Comparison of ENCODE assay signal across 32 mouse cellular contexts in the genomic region with DNA sequence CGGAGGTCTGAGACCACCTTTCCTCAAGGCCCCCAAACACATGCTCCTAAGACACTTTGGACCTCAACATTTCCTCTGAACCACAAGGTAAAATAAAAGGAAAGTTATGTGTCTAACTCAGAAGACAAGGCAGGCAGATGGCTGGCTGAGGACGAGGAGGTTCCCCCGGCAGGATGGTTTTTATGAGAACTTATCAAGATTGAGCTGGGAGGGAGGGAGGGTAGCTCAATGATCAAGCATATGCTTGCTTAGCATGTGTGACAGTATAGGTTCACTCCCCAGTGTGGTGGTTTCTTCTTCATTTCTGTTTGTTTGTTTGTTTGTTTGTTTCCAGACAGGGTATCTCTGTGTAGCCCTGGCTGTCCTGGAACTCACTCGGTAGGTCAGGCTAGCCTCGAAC.
"Had no signal": no experiment of that assay in that cellular context is flagged by ENCODE, and none has a peak within 500 bp of the region (broad histone marks: within the 10 kb centered on the region; RNA-seq: fewer than 3 reads in every experiment).

No protein-coding gene starts in this region.

- H3K27me3 ChIP-seq: limb, embryonic 12.5 days; limb, embryonic 13.5 days; limb, embryonic 15.5 days; lung, embryonic 15.5 days; megakaryocyte, embryonic 14.5 days; midbrain, embryonic 13.5 days; midbrain, embryonic 15.5 days; neural tube, embryonic 12.5 days had no signal

- ATAC-seq: liver, embryonic 12.5 days; liver, postnatal 0 days; lung, postnatal 0 days; midbrain, embryonic 13.5 days; midbrain, embryonic 15.5 days; midbrain, embryonic 16.5 days had no signal

- H3K9me3 ChIP-seq: limb, embryonic 10.5 days; limb, embryonic 12.5 days; limb, embryonic 13.5 days; limb, embryonic 15.5 days; liver, embryonic 12.5 days; liver, embryonic 13.5 days; liver, embryonic 15.5 days; lung, embryonic 15.5 days; megakaryocyte, embryonic 14.5 days; midbrain, embryonic 10.5 days; midbrain, embryonic 12.5 days; midbrain, embryonic 13.5 days; midbrain, embryonic 15.5 days; neural tube, embryonic 12.5 days had no signal

- DNase-seq: left cerebral cortex, postnatal 4 days; liver; liver, embryonic 13.5 days; liver, postnatal 0 days; lung, adult 18-20 months; lung, adult 2 months; lung, embryonic 14.5 days; lung, postnatal 10 days; lung, postnatal 14 days; lung, postnatal 36 days; lung, postnatal 4 days; midbrain, embryonic 14.5 days had no signal

- H3K9ac ChIP-seq: limb, embryonic 12.5 days; limb, embryonic 13.5 days; limb, embryonic 15.5 days; liver, embryonic 12.5 days; liver, embryonic 13.5 days; liver, embryonic 14.5 days; liver, embryonic 15.5 days; liver, postnatal 0 days; lung, embryonic 14.5 days; lung, embryonic 15.5 days; midbrain, embryonic 12.5 days; midbrain, embryonic 13.5 days; midbrain, embryonic 15.5 days; neural tube, embryonic 12.5 days had no signal

- H3K4me3 ChIP-seq: limb, embryonic 10.5 days; limb, embryonic 12.5 days; limb, embryonic 13.5 days; limb, embryonic 15.5 days; liver, embryonic 12.5 days; liver, embryonic 13.5 days; liver, embryonic 15.5 days; lung, embryonic 15.5 days; megakaryocyte, embryonic 14.5 days; midbrain, embryonic 10.5 days; midbrain, embryonic 12.5 days; midbrain, embryonic 13.5 days; midbrain, embryonic 15.5 days; myocyte; neural tube, embryonic 12.5 days had no signal

- H3K4me2 ChIP-seq: limb, embryonic 12.5 days; limb, embryonic 13.5 days; limb, embryonic 15.5 days; liver, embryonic 11.5 days; liver, embryonic 12.5 days; liver, embryonic 13.5 days; liver, embryonic 15.5 days; lung, embryonic 14.5 days; lung, embryonic 15.5 days; midbrain, embryonic 11.5 days; midbrain, embryonic 12.5 days; midbrain, embryonic 13.5 days; midbrain, embryonic 15.5 days; neural tube, embryonic 12.5 days had no signal

- H3K27ac ChIP-seq: limb, embryonic 10.5 days; limb, embryonic 12.5 days; limb, embryonic 13.5 days; limb, embryonic 15.5 days; liver, embryonic 12.5 days; liver, embryonic 13.5 days; liver, embryonic 14.5 days; liver, embryonic 15.5 days; lung, embryonic 15.5 days; macrophage; midbrain, embryonic 10.5 days; midbrain, embryonic 12.5 days; midbrain, embryonic 13.5 days; midbrain, embryonic 15.5 days; neural tube, embryonic 12.5 days had no signal

- H3K36me3 ChIP-seq: limb, embryonic 15.5 days; liver, embryonic 12.5 days; liver, embryonic 13.5 days; liver, embryonic 15.5 days; midbrain, embryonic 12.5 days; midbrain, embryonic 13.5 days; midbrain, embryonic 15.5 days had no signal
